Mouse (Mus musculus) midbrain, embryonic 10.5 days (tissue): ENCODE results near the gene Cacna1e. TPM values are rescaled to one million over a fixed set of nuclear protein-coding genes. Genes with fewer than 3 reads are reported as not detected.

Experiments used
- DNase-seq: peaks from one replicate; pipeline ENCODE4 v3.0.0-alpha.2; 2017; ENCODE audit warnings: low spot score
- H3K27ac ChIP-seq: fragments of 300-500 bp; sonication (generic); replicated peaks from 2 replicates; pipeline ENCODE4 v1.5.1; 2016; ENCODE audit warnings: mild to moderate bottlenecking
- H3K27me3 ChIP-seq: fragments of 300-500 bp; sonication (generic); 2 replicates; pipeline ENCODE4 v1.6.1; 2016; ENCODE audit warnings: low read depth, mild to moderate bottlenecking; ENCODE audit not compliant: poor library complexity, severe bottlenecking
- H3K36me3 ChIP-seq: fragments of 300-500 bp; sonication (generic); 2 replicates; pipeline ENCODE4 v1.6.1; 2016; ENCODE audit warnings: mild to moderate bottlenecking, moderate library complexity
- H3K4me1 ChIP-seq: fragments of 300-500 bp; sonication (generic); 2 replicates; pipeline ENCODE4 v1.6.1; 2016
- H3K4me3 ChIP-seq: fragments of 300-500 bp; sonication (generic); 2 replicates; pipeline ENCODE4 v1.5.1; 2016; ENCODE audit warnings: mild to moderate bottlenecking, moderate library complexity
- H3K9me3 ChIP-seq: fragments of 300-500 bp; sonication (generic); replicated peaks from 2 replicates; pipeline ENCODE4 v1.6.1; 2016; ENCODE audit warnings: mild to moderate bottlenecking
- WGBS: fragments of 180-500 bp; shearing (Covaris S2); methylation state at CpG from one replicate; pipeline ENCODE4 v1.1.7; 2016; 5-methylcytosine and 5-hydroxymethylcytosine counted together
- polyA plus RNA-seq: library from polyadenylated mRNA; unstranded; fragments of >200 nt; fragmentation: Nextera tagmentation; extraction: Ambion mirVana; gene quantifications from 2 replicates; pipeline ENCODE4 v1.2.1, GENCODE M21; 2016

Cacna1e gene
- polyA plus RNA-seq, 1 experiment from 2014 or later, result 1.3 TPM

- Histone ChIP-seq H3K27ac (no peak overlapping the region), H3K4me3 (no peak overlapping the region), H3K4me1 (no peaks in the 10 kb centered on the region), H3K36me3 (no peaks in the 10 kb centered on the region), H3K27me3 (no peaks in the 10 kb centered on the region), H3K9me3 (no peaks in the 10 kb centered on the region)
- DNase-seq, result no peak
- 83% methylated on average over 9 of the region's 9 CpGs for WGBS
Observed at GRCm38 (mm10) chr1:154861416-154861815, 22.9 kb downstream of the Cacna1e start.

GRCm38 (mm10) chr1:154854564-154854963, 29.7 kb downstream of the Cacna1e start:
- Histone ChIP-seq H3K9me3 (no peaks in the 10 kb centered on the region), H3K36me3 (no peaks in the 10 kb centered on the region), H3K4me3 (no peak overlapping the region), H3K4me1 (peaks cover 5% of the 10 kb centered on the region; the same call in 1 of the 2 replicates), H3K27me3 (no peaks in the 10 kb centered on the region), H3K27ac (no peak overlapping the region)
- WGBS, result 89% methylated on average over 3 of the region's 3 CpGs
- no peak for DNase-seq

GRCm38 (mm10) chr1:154850515-154851287, 33.6 kb downstream of the Cacna1e start:
- no peaks in the 10 kb centered on the region for H3K9me3 ChIP-seq
- H3K27me3 ChIP-seq, result no peaks in the 10 kb centered on the region
- DNase-seq, result no peak
- H3K36me3 ChIP-seq, result no peaks in the 10 kb centered on the region
- peaks cover 5% of the 10 kb centered on the region; the same call in 1 of the 2 replicates for H3K4me1 ChIP-seq
- no peak overlapping the region for H3K27ac ChIP-seq
- 78% methylated on average over 6 of the region's 6 CpGs for WGBS
- H3K4me3 ChIP-seq, result no peak overlapping the region

GRCm38 (mm10) chr1:154848683-154849579, 35.4 kb downstream of the Cacna1e start:
- no peak overlapping the region for H3K27ac ChIP-seq
- H3K27me3 ChIP-seq, result no peaks in the 10 kb centered on the region
- 88% methylated on average over 6 of the region's 6 CpGs for WGBS
- DNase-seq, result no peak
- no peak overlapping the region for H3K4me3 ChIP-seq
- H3K36me3 ChIP-seq, result no peaks in the 10 kb centered on the region
- H3K9me3 ChIP-seq, result no peaks in the 10 kb centered on the region
- H3K4me1 ChIP-seq, result peaks cover 5% of the 10 kb centered on the region; the same call in 1 of the 2 replicates

GRCm38 (mm10) chr1:154846900-154847299, 37.4 kb downstream of the Cacna1e start:
- no peak overlapping the region for H3K4me3 ChIP-seq
- no peaks in the 10 kb centered on the region for H3K9me3 ChIP-seq
- H3K27ac ChIP-seq, result no peak overlapping the region
- no peaks in the 10 kb centered on the region for H3K36me3 ChIP-seq
- WGBS, result 88% methylated on average over 2 of the region's 2 CpGs
- peaks cover 14% of the 10 kb centered on the region for H3K4me1 ChIP-seq
- DNase-seq, result no peak
- no peaks in the 10 kb centered on the region for H3K27me3 ChIP-seq

- Histone ChIP-seq H3K4me3 (no peak overlapping the region), H3K36me3 (no peaks in the 10 kb centered on the region), H3K4me1 (peaks cover 9% of the 10 kb centered on the region), H3K27me3 (no peaks in the 10 kb centered on the region), H3K9me3 (no peaks in the 10 kb centered on the region), H3K27ac (no peak overlapping the region)
- DNase-seq, result no peak
- 82% methylated on average over 2 of the region's 2 CpGs for WGBS
Observed at GRCm38 (mm10) chr1:154843427-154843826, 40.9 kb downstream of the Cacna1e start.

GRCm38 (mm10) chr1:154842336-154842735, 42.0 kb downstream of the Cacna1e start:
- WGBS, result 87% methylated on average over 5 of the region's 5 CpGs
- Histone ChIP-seq H3K4me3 (no peak overlapping the region), H3K27me3 (no peaks in the 10 kb centered on the region), H3K4me1 (peaks cover 9% of the 10 kb centered on the region), H3K36me3 (no peaks in the 10 kb centered on the region), H3K27ac (no peak overlapping the region), H3K9me3 (no peaks in the 10 kb centered on the region)
- no peak for DNase-seq

- peaks cover 9% of the 10 kb centered on the region for H3K4me1 ChIP-seq
- 84% methylated on average over 6 of the region's 6 CpGs for WGBS
- no peaks in the 10 kb centered on the region for H3K36me3 ChIP-seq
- no peak overlapping the region for H3K4me3 ChIP-seq
- no peak for DNase-seq
- no peaks in the 10 kb centered on the region for H3K27me3 ChIP-seq
- no peak overlapping the region for H3K27ac ChIP-seq
- no peaks in the 10 kb centered on the region for H3K9me3 ChIP-seq
Observed at GRCm38 (mm10) chr1:154841057-154841630, 43.2 kb downstream of the Cacna1e start.

- Histone ChIP-seq H3K4me1 (peaks cover 13% of the 10 kb centered on the region), H3K36me3 (no peaks in the 10 kb centered on the region), H3K27me3 (no peaks in the 10 kb centered on the region), H3K27ac (no peak overlapping the region), H3K9me3 (no peaks in the 10 kb centered on the region), H3K4me3 (no peak overlapping the region)
- WGBS, result 84% methylated on average over 4 of the region's 4 CpGs
- no peak for DNase-seq
Observed at GRCm38 (mm10) chr1:154839272-154839671, 45.0 kb downstream of the Cacna1e start.

GRCm38 (mm10) chr1:154836473-154836872, 47.8 kb downstream of the Cacna1e start:
- WGBS, result 87% methylated on average over 5 of the region's 5 CpGs
- Histone ChIP-seq H3K36me3 (no peaks in the 10 kb centered on the region), H3K4me1 (peaks cover 13% of the 10 kb centered on the region), H3K27me3 (no peaks in the 10 kb centered on the region), H3K9me3 (no peaks in the 10 kb centered on the region), H3K4me3 (no peak overlapping the region), H3K27ac (no peak overlapping the region)
- DNase-seq, result no peak

GRCm38 (mm10) chr1:154832168-154832539, 52.1 kb downstream of the Cacna1e start:
- no peaks in the 10 kb centered on the region for H3K27me3 ChIP-seq
- H3K4me3 ChIP-seq, result no peak overlapping the region
- H3K27ac ChIP-seq, result no peak overlapping the region
- DNase-seq, result no peak
- H3K9me3 ChIP-seq, result no peaks in the 10 kb centered on the region
- peaks cover 17% of the 10 kb centered on the region for H3K4me1 ChIP-seq
- WGBS, result 83% methylated on average over 9 of the region's 9 CpGs
- H3K36me3 ChIP-seq, result no peaks in the 10 kb centered on the region

GRCm38 (mm10) chr1:154831269-154832167, 52.8 kb downstream of the Cacna1e start:
- H3K4me3 ChIP-seq, result no peak overlapping the region
- no peak overlapping the region for H3K27ac ChIP-seq
- H3K36me3 ChIP-seq, result no peaks in the 10 kb centered on the region
- H3K27me3 ChIP-seq, result no peaks in the 10 kb centered on the region
- DNase-seq, result no peak
- 62% methylated on average over 10 of the region's 10 CpGs for WGBS
- no peaks in the 10 kb centered on the region for H3K9me3 ChIP-seq
- peaks cover 17% of the 10 kb centered on the region for H3K4me1 ChIP-seq
